Comparison of ENCODE assay signal across 30 mouse cellular contexts in genomic region chr13:75319780-75320179, GRCm38 (mm10).
A peak's percentile ranks its signal among the peaks of the same experiment; 100 is the strongest.
DNase-seq lines count a peak whose midpoint lies in the region; ATAC-seq and TF ChIP-seq lines count a peak whose summit lies in the region.
"Had no signal": no experiment of that assay in that cellular context is flagged by ENCODE, and none has a peak within 500 bp of the region (broad histone marks: within the 10 kb centered on the region; RNA-seq: fewer than 3 reads in every experiment).

No protein-coding gene starts in this region.

- no peaks in the 10 kb centered on the region for H3K36me3 ChIP-seq in kidney, embryonic 15.5 days
- no peaks in the 10 kb centered on the region for H3K36me3 ChIP-seq in heart, adult 2 months (ENCODE audit: control insufficient read depth, insufficient read depth, low read length)
- H3K36me3 ChIP-seq: embryonic facial prominence, embryonic 12.5 days; forebrain, embryonic 10.5 days; forebrain, embryonic 15.5 days; heart, embryonic 10.5 days; heart, embryonic 15.5 days; intestine, embryonic 15.5 days; limb, embryonic 12.5 days; neural tube, embryonic 15.5 days had no signal

- no peak for TF ChIP-seq POLR2A in heart, adult 2 months (IDR thresholded peaks at IDR 0.05; ENCODE audit: insufficient read depth, low read depth, low read length)

- DNase-seq in kidney, adult 18-20 months: no peak
- peak; percentile 14 for DNase-seq in 3T3-L1 (ENCODE audit: low read depth, low spot score)
- peak; percentile 26 for DNase-seq in Muller cell, postnatal 12 days (ENCODE audit: inconsistent ontology term)
- peak; percentile 2 for DNase-seq in kidney, postnatal 14 days
- DNase-seq in heart, adult 2 months: no peak
- DNase-seq in frontal cortex, postnatal 36 days (ENCODE audit: low spot score in 2 of 2): no peak
- DNase-seq: adrenal gland, postnatal 10 days; cerebellum, adult 8-10 months; cerebellum, postnatal 25 days; embryo, embryonic 11 days; gastrocnemius, postnatal 10 days; layer of hippocampus, adult 9-11 months; liver, postnatal 0 days; midbrain, embryonic 14.5 days; retina, postnatal 1 day; right cerebral cortex, postnatal 14 days had no signal

- no peak overlapping the region for H3K4me2 ChIP-seq in kidney, embryonic 15.5 days
- H3K4me2 ChIP-seq: embryonic facial prominence, embryonic 12.5 days; forebrain, embryonic 15.5 days; heart, embryonic 15.5 days; intestine, embryonic 15.5 days; limb, embryonic 12.5 days; liver, embryonic 11.5 days; neural tube, embryonic 15.5 days had no signal

- ATAC-seq in kidney, embryonic 15.5 days (replicated peaks; ENCODE audit: low FRiP score): peak; percentile 63
- ATAC-seq: forebrain, embryonic 15.5 days; hindbrain, embryonic 16.5 days; intestine, embryonic 15.5 days; liver, postnatal 0 days; lung, postnatal 0 days had no signal

- no peaks in the 10 kb centered on the region for H3K9me3 ChIP-seq in kidney, embryonic 15.5 days (replicated peaks)
- H3K9me3 ChIP-seq: embryonic facial prominence, embryonic 12.5 days; forebrain, embryonic 10.5 days; forebrain, embryonic 15.5 days; heart, embryonic 10.5 days; heart, embryonic 15.5 days; intestine, embryonic 15.5 days; limb, embryonic 12.5 days; neural tube, embryonic 15.5 days had no signal

- H3K27me3 ChIP-seq in kidney, embryonic 15.5 days: no peaks in the 10 kb centered on the region
- H3K27me3 ChIP-seq in heart, adult 2 months (ENCODE audit: control insufficient read depth, insufficient read depth, low read length): no peaks in the 10 kb centered on the region
- H3K27me3 ChIP-seq: CH12.LX; embryonic facial prominence, embryonic 12.5 days; forebrain, embryonic 15.5 days; heart, embryonic 15.5 days; intestine, embryonic 15.5 days; limb, embryonic 12.5 days; neural tube, embryonic 15.5 days had no signal

- TF ChIP-seq CTCF in heart, adult 2 months (IDR thresholded peaks at IDR 0.05): no peak

- 0 out of 2 replicates have a peak, but pooled peaks cover 3% of the 10 kb centered on the region for H3K4me1 ChIP-seq in kidney, embryonic 15.5 days
- no peaks in the 10 kb centered on the region for H3K4me1 ChIP-seq in heart, adult 2 months (ENCODE audit: control insufficient read depth, insufficient read depth, low read length)
- H3K4me1 ChIP-seq: embryonic facial prominence, embryonic 12.5 days; forebrain, embryonic 10.5 days; forebrain, embryonic 15.5 days; heart, embryonic 10.5 days; heart, embryonic 15.5 days; intestine, embryonic 15.5 days; limb, embryonic 12.5 days; neural tube, embryonic 15.5 days had no signal

- no peaks in the 10 kb centered on the region for H3K79me2 ChIP-seq in heart, adult 2 months (replicated peaks; ENCODE audit: control insufficient read depth, insufficient read depth, low read length)

- no peak overlapping the region for H3K9ac ChIP-seq in kidney, embryonic 15.5 days
- no peak overlapping the region for H3K9ac ChIP-seq in heart, adult 2 months (ENCODE audit: low read depth, low read length)
- H3K9ac ChIP-seq: embryonic facial prominence, embryonic 12.5 days; forebrain, embryonic 15.5 days; heart, embryonic 15.5 days; intestine, embryonic 15.5 days; limb, embryonic 12.5 days; liver, postnatal 0 days; neural tube, embryonic 15.5 days had no signal

- no peak overlapping the region for H3K4me3 ChIP-seq in kidney, embryonic 15.5 days (replicated peaks)
- H3K4me3 ChIP-seq in heart, adult 2 months: no peak overlapping the region
- H3K4me3 ChIP-seq: embryonic facial prominence, embryonic 12.5 days; forebrain, embryonic 10.5 days; forebrain, embryonic 15.5 days; heart, embryonic 10.5 days; heart, embryonic 15.5 days; intestine, embryonic 15.5 days; limb, embryonic 12.5 days; neural tube, embryonic 15.5 days had no signal

- no peak overlapping the region for H3K27ac ChIP-seq in kidney, embryonic 15.5 days
- H3K27ac ChIP-seq in heart, adult 2 months: no peak overlapping the region
- H3K27ac ChIP-seq: embryonic facial prominence, embryonic 12.5 days; forebrain, embryonic 10.5 days; forebrain, embryonic 15.5 days; heart, embryonic 10.5 days; heart, embryonic 15.5 days; intestine, embryonic 15.5 days; limb, embryonic 12.5 days; macrophage; neural tube, embryonic 15.5 days had no signal

- intact Hi-C loops in heart, adult 2 months (cut with DNase I): no loop called here

- TF ChIP-seq EP300 in heart, adult 2 months (IDR thresholded peaks at IDR 0.05; ENCODE audit: insufficient read depth, low read depth, low read length): no peak

Comparison
In these comparisons a context has a peak if more than half of its experiments do, and no peak if none do; other contexts are left out.
1. DNase-seq: peak in 3T3-L1 (single experiment), Muller cell, postnatal 12 days (single experiment) and kidney, postnatal 14 days (single experiment); none in kidney, adult 18-20 months (single experiment), heart, adult 2 months (0 of 2) and frontal cortex, postnatal 36 days (0 of 2).